Mouse (Mus musculus) stomach, embryonic 16.5 days (tissue): ENCODE data around the gene Ttc8. TPM values are rescaled to one million over a fixed set of nuclear protein-coding genes. Genes with fewer than 3 reads are reported as not detected.

Experiments
- ATAC-seq: fragments of 200-750 bp; cut with Nextera tagmentation; 2 replicates; pipeline ENCODE4 v1.8.0; 2017; ENCODE audit warnings: moderate number of reproducible peaks, moderate TSS enrichment; ENCODE audit not compliant: insufficient read depth, low FRiP score
- H3K27ac ChIP-seq: fragments of 300-500 bp; sonication (generic); 2 replicates; pipeline ENCODE4 v1.5.1; 2014; ENCODE audit warnings: low read length
- H3K27me3 ChIP-seq: fragments of 300-500 bp; sonication (generic); 2 replicates; pipeline ENCODE4 v1.6.1; 2014; ENCODE audit warnings: low read length, control low read depth, mixed read lengths; ENCODE audit not compliant: control insufficient read depth, insufficient read depth
- H3K36me3 ChIP-seq: fragments of 300-500 bp; sonication (generic); 2 replicates; pipeline ENCODE4 v1.6.1; 2014; ENCODE audit warnings: low read length; ENCODE audit not compliant: control insufficient read depth, insufficient read depth
- H3K4me1 ChIP-seq: fragments of 300-500 bp; sonication (generic); 2 replicates; pipeline ENCODE4 v1.6.1; 2014; ENCODE audit warnings: low read length, control low read depth, mixed read lengths; ENCODE audit not compliant: control insufficient read depth, insufficient read depth
- H3K4me2 ChIP-seq: fragments of 300-500 bp; sonication (generic); 2 replicates; pipeline ENCODE4 v1.6.1; 2014; ENCODE audit warnings: low read depth, low read length, mixed read lengths
- H3K4me3 ChIP-seq: fragments of 300-500 bp; sonication (generic); replicated peaks from 2 replicates; pipeline ENCODE4 v1.5.1; 2014; ENCODE audit warnings: mild to moderate bottlenecking, low read length
- H3K9ac ChIP-seq: fragments of 300-500 bp; sonication (generic); 2 replicates; pipeline ENCODE4 v1.6.1; 2014; ENCODE audit warnings: low read length
- H3K9me3 ChIP-seq: fragments of 300-500 bp; sonication (generic); replicated peaks from 2 replicates; pipeline ENCODE4 v1.6.1; 2016; ENCODE audit warnings: low read length, control low read depth; ENCODE audit not compliant: control insufficient read depth
- WGBS: fragments of 180-500 bp; shearing (Covaris S2); extraction: QIAGEN DNeasy Blood & Tissue Kit; methylation state at CpG from one replicate; pipeline ENCODE4 v1.1.7; 2014; 5-methylcytosine and 5-hydroxymethylcytosine counted together
- polyA plus RNA-seq: library from polyadenylated mRNA; unstranded; fragments of >200 nt; fragmentation: Nextera tagmentation; extraction: Ambion mirVana; gene quantifications from 2 replicates; pipeline ENCODE4 v1.2.1, GENCODE M21; 2015

Gene Ttc8
- polyA plus RNA-seq: 22.8 and 24.3 TPM in 2 replicates

- Histone ChIP-seq H3K36me3 (no peaks in the 10 kb centered on the region), H3K4me3 (peak within 1 kb of the TSS; percentile 69), H3K9me3 (no peaks in the 10 kb centered on the region), H3K9ac (peak within 1 kb of the TSS; percentile 88), H3K4me2 (peak within 1 kb of the TSS; percentile 60), H3K27ac (peak within 1 kb of the TSS; percentile 55; the same call in 1 of the 2 replicates), H3K4me1 (0 out of 2 replicates have a peak, but pooled peaks cover 3% of the 10 kb centered on the region), H3K27me3 (no peaks in the 10 kb centered on the region)
- ATAC-seq: peak; percentile 99
- WGBS: under 1% methylated on average over 35 of the region's 35 CpGs
Observed at GRCm38 (mm10) chr12:98920194-98920991, at the start of gene Ttc8. TSS of gene Ttc8 (plus strand) at chr12:98920574.

- no peaks in the 10 kb centered on the region for H3K27me3 ChIP-seq
- no peak for ATAC-seq
- no peak overlapping the region for H3K4me3 ChIP-seq
- no peak overlapping the region for H3K9ac ChIP-seq
- 88% methylated on average over 10 of the region's 10 CpGs for WGBS
- H3K36me3 ChIP-seq: no peaks in the 10 kb centered on the region
- no peak overlapping the region for H3K27ac ChIP-seq
- no peaks in the 10 kb centered on the region for H3K4me1 ChIP-seq
- no peak overlapping the region for H3K4me2 ChIP-seq
- no peaks in the 10 kb centered on the region for H3K9me3 ChIP-seq
Observed at GRCm38 (mm10) chr12:98872836-98873235, 47.5 kb upstream of the Ttc8 start.

- H3K27me3 ChIP-seq: no peaks in the 10 kb centered on the region
- no peaks in the 10 kb centered on the region for H3K9me3 ChIP-seq
- H3K4me1 ChIP-seq: no peaks in the 10 kb centered on the region
- H3K4me3 ChIP-seq: no peak overlapping the region
- H3K9ac ChIP-seq: no peak overlapping the region
- 67% methylated on average over 2 of the region's 2 CpGs for WGBS
- H3K4me2 ChIP-seq: no peak overlapping the region
- H3K27ac ChIP-seq: no peak overlapping the region
- H3K36me3 ChIP-seq: no peaks in the 10 kb centered on the region
- no peak for ATAC-seq
Observed at GRCm38 (mm10) chr12:98875216-98875615, 45.2 kb upstream of the Ttc8 start.

DNA sequence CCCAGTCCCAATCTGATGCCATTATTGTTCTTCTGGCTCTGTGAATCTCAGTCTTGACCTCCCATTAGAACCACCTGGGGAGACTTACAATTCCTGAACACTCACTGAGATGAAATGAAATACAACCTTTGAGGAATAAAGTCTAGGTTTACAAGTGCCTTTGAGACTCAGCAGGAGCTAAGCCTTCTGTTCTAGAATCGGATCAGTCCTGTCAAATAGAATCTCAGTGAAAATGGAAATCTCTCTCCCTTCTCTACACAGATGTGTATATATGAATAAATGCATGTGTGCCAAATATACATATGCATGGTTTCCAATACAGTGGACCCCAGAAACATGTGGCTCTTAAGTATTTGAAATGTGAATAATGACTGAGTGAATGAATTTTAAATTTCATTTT is 41.7 kb upstream of the Ttc8 start:
- 70% methylated on average over 1 of the region's 1 CpGs for WGBS
- no peak for ATAC-seq
- Histone ChIP-seq H3K27me3 (no peaks in the 10 kb centered on the region), H3K4me3 (no peak overlapping the region), H3K9me3 (no peaks in the 10 kb centered on the region), H3K27ac (no peak overlapping the region), H3K9ac (no peak overlapping the region), H3K36me3 (no peaks in the 10 kb centered on the region), H3K4me2 (no peak overlapping the region), H3K4me1 (no peaks in the 10 kb centered on the region)

DNA sequence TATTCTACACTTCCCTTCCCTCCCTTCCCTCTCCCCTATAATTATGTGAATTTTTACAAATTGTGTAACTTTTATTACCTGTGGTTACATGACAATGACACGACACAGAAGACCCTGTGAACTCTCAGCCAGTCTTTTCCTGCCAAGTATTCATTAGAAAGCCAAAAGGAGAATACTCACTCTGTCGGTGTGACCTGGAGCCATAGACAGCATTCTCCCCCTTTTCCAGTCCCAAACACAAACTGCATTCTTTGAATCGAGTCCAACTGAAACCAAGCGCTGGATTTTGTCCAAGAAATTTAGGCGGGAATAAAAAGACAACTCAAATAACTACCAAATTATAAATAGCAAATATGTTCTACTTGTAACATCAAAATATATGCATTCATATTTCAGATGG is 38.6 kb upstream of the Ttc8 start:
- ATAC-seq: no peak
- 39% methylated on average over 5 of the region's 5 CpGs for WGBS
- Histone ChIP-seq H3K4me2 (no peak overlapping the region), H3K9ac (no peak overlapping the region), H3K9me3 (no peaks in the 10 kb centered on the region), H3K4me3 (no peak overlapping the region), H3K36me3 (no peaks in the 10 kb centered on the region), H3K4me1 (no peaks in the 10 kb centered on the region), H3K27ac (no peak overlapping the region), H3K27me3 (no peaks in the 10 kb centered on the region)

- no peak for ATAC-seq
- H3K27ac ChIP-seq: no peak overlapping the region
- H3K9me3 ChIP-seq: no peaks in the 10 kb centered on the region
- H3K9ac ChIP-seq: no peak overlapping the region
- no peaks in the 10 kb centered on the region for H3K27me3 ChIP-seq
- H3K4me2 ChIP-seq: no peak overlapping the region
- no peaks in the 10 kb centered on the region for H3K4me1 ChIP-seq
- H3K36me3 ChIP-seq: no peaks in the 10 kb centered on the region
- WGBS: 6% methylated on average over 1 of the region's 1 CpGs
- no peak overlapping the region for H3K4me3 ChIP-seq
Observed at GRCm38 (mm10) chr12:98884515-98884914, 35.9 kb upstream of the Ttc8 start.

- H3K4me3 ChIP-seq: no peak overlapping the region
- WGBS: 60% methylated on average over 1 of the region's 1 CpGs
- no peaks in the 10 kb centered on the region for H3K36me3 ChIP-seq
- no peak overlapping the region for H3K9ac ChIP-seq
- no peak overlapping the region for H3K27ac ChIP-seq
- 0 out of 2 replicates have a peak, but pooled peaks cover 5% of the 10 kb centered on the region for H3K27me3 ChIP-seq
- no peak overlapping the region for H3K4me2 ChIP-seq
- H3K4me1 ChIP-seq: no peaks in the 10 kb centered on the region
- no peaks in the 10 kb centered on the region for H3K9me3 ChIP-seq
- ATAC-seq: no peak
Observed at GRCm38 (mm10) chr12:98896761-98897160, 23.6 kb upstream of the Ttc8 start.

- Histone ChIP-seq H3K27me3 (0 out of 2 replicates have a peak, but pooled peaks cover 5% of the 10 kb centered on the region), H3K9ac (no peak overlapping the region), H3K9me3 (no peaks in the 10 kb centered on the region), H3K4me2 (no peak overlapping the region), H3K36me3 (no peaks in the 10 kb centered on the region), H3K27ac (no peak overlapping the region), H3K4me3 (no peak overlapping the region; the same call in 1 of the 2 replicates), H3K4me1 (no peaks in the 10 kb centered on the region)
- 79% methylated on average over 6 of the region's 6 CpGs for WGBS
- ATAC-seq: no peak
Observed at GRCm38 (mm10) chr12:98899676-98900075, 20.7 kb upstream of the Ttc8 start.

GRCm38 (mm10) chr12:98900341-98900880 is 20.0 kb upstream of the Ttc8 start:
- Histone ChIP-seq H3K4me3 (peak overlapping the region; percentile 75), H3K27me3 (0 out of 2 replicates have a peak, but pooled peaks cover 5% of the 10 kb centered on the region), H3K4me1 (no peaks in the 10 kb centered on the region), H3K9me3 (no peaks in the 10 kb centered on the region), H3K4me2 (peak overlapping the region; percentile 83), H3K27ac (no peak overlapping the region), H3K36me3 (no peaks in the 10 kb centered on the region), H3K9ac (peak overlapping the region; percentile 70)
- no peak for ATAC-seq
- WGBS: 4% methylated on average over 31 of the region's 31 CpGs
